Mouse (Mus musculus) CH12.LX (cell line): ENCODE results near the gene Slc45a1. TPM values are rescaled to one million over a fixed set of nuclear protein-coding genes. Genes with fewer than 3 reads are reported as not detected.

Experiments used
- DNase-seq: peaks from one replicate; pipeline ENCODE4 v3.0.0-alpha.2; 2013; ENCODE audit errors: extremely low read depth
- H3K27ac ChIP-seq: 2 replicates; pipeline ENCODE4 v1.5.1; 2012; ENCODE audit warnings: low read depth, mild to moderate bottlenecking, control low read depth, moderate library complexity; ENCODE audit not compliant: insufficient read depth
- H3K27me3 ChIP-seq: replicated peaks from 2 replicates; pipeline ENCODE3; 2012; ENCODE audit warnings: inconsistent platforms
- H3K36me3 ChIP-seq, 2 experiments: replicated peaks in 1 of 2; 2 replicates each; pipeline versions ENCODE3 to v1.6.1; 2012; ENCODE audit warnings: inconsistent platforms in 1 of 2, low read length in 1 of 2, mild to moderate bottlenecking in 1 of 2, mixed read lengths in 1 of 2, moderate library complexity in 1 of 2; ENCODE audit not compliant: control insufficient read depth in 1 of 2, insufficient read depth in 1 of 2
- H3K4me1 ChIP-seq, 2 experiments: 2 replicates each; pipeline ENCODE4 v1.6.1; 2012; ENCODE audit warnings: inconsistent platforms in 1 of 2, moderate library complexity in 1 of 2; ENCODE audit not compliant: insufficient read depth in 2 of 2, control insufficient read depth in 1 of 2
- H3K4me2 ChIP-seq: 2 replicates; pipeline ENCODE4 v1.6.1; 2012; ENCODE audit warnings: low read depth, mild to moderate bottlenecking, control low read depth; ENCODE audit not compliant: poor library complexity, insufficient read depth, severe bottlenecking
- H3K4me3 ChIP-seq, 3 experiments: fragments of 150-350 bp in 1 of 3; sonication (generic) in 1 of 3; replicated peaks in 1 of 3; 2 replicates each; pipeline versions ENCODE3 to v1.5.1; 2011 to 2012; ENCODE audit warnings: low read depth in 2 of 3, low read length in 2 of 3, mild to moderate bottlenecking in 2 of 3, moderate library complexity in 2 of 3, control low read depth in 1 of 3, improper control_type of control experiment in 1 of 3, inconsistent platforms in 1 of 3, mixed read lengths in 1 of 3; ENCODE audit not compliant: poor library complexity in 1 of 3
- H3K79me2 ChIP-seq: replicated peaks from 2 replicates; pipeline ENCODE4 v1.6.1; 2012; ENCODE audit warnings: mild to moderate bottlenecking, moderate library complexity; ENCODE audit not compliant: control insufficient read depth, poor library complexity, insufficient read depth, severe bottlenecking; ENCODE audit errors: extremely low read depth
- H3K9ac ChIP-seq: 2 replicates; pipeline ENCODE4 v1.6.1; 2012; ENCODE audit warnings: low read depth, mild to moderate bottlenecking, control low read depth, moderate library complexity; ENCODE audit not compliant: insufficient read depth
- H3K9me3 ChIP-seq: replicated peaks from 2 replicates; pipeline ENCODE3; 2012; ENCODE audit warnings: low read length, inconsistent platforms, mixed read lengths
- BHLHE40 ChIP-seq: IDR thresholded peaks from 2 replicates; pipeline ENCODE4 v1.6.1; 2011; ENCODE audit warnings: mild to moderate bottlenecking, low read depth, low read length, improper control_type of control experiment
- CHD1 ChIP-seq: IDR thresholded peaks from 2 replicates; pipeline ENCODE4 v1.6.1; 2012; ENCODE audit warnings: low read depth, low read length, improper control_type of control experiment, inconsistent platforms
- CHD2 ChIP-seq: IDR thresholded peaks from 2 replicates; pipeline ENCODE4 v1.6.1; 2011; ENCODE audit warnings: low read length, improper control_type of control experiment
- CTCF ChIP-seq, 2 experiments: IDR thresholded peaks in 1 of 2; conservative IDR thresholded peaks in 1 of 2; 2 replicates each; pipeline ENCODE4 v1.5.1; 2011 to 2012; ENCODE audit warnings: low read depth in 2 of 2, low read length in 2 of 2, improper control_type of control experiment in 1 of 2, inconsistent platforms in 1 of 2, mild to moderate bottlenecking in 1 of 2, moderate library complexity in 1 of 2
- E2F4 ChIP-seq: IDR thresholded peaks from 2 replicates; pipeline ENCODE4 v1.6.1; 2011; ENCODE audit warnings: low read depth, low read length, improper control_type of control experiment; ENCODE audit not compliant: insufficient replicate concordance
- ELF1 ChIP-seq: IDR thresholded peaks from 2 replicates; pipeline ENCODE4 v1.6.1; 2014; ENCODE audit warnings: low read depth, mild to moderate bottlenecking, inconsistent platforms, low read length, improper control_type of control experiment
- EP300 ChIP-seq: IDR thresholded peaks from 2 replicates; pipeline ENCODE4 v1.6.1; 2011; ENCODE audit warnings: low read length, improper control_type of control experiment
- ETS1 ChIP-seq: conservative IDR thresholded peaks from 2 replicates; pipeline ENCODE4 v1.6.1; 2012; ENCODE audit warnings: low read depth, mild to moderate bottlenecking, inconsistent platforms, low read length, improper control_type of control experiment, moderate library complexity
- GABPA ChIP-seq: IDR thresholded peaks from 2 replicates; pipeline ENCODE4 v1.6.1; 2012; ENCODE audit warnings: low read depth, low read length, improper control_type of control experiment, inconsistent platforms; ENCODE audit not compliant: insufficient replicate concordance
- HCFC1 ChIP-seq: IDR thresholded peaks from 2 replicates; pipeline ENCODE4 v1.6.1; 2012; ENCODE audit warnings: low read depth, mild to moderate bottlenecking, inconsistent platforms, low read length, improper control_type of control experiment
- IRF4 ChIP-seq: IDR thresholded peaks from 2 replicates; pipeline ENCODE4 v1.6.1; 2014; ENCODE audit warnings: low read depth, mild to moderate bottlenecking, inconsistent platforms, low read length, improper control_type of control experiment
- JUN ChIP-seq: IDR thresholded peaks from 2 replicates; pipeline ENCODE4 v1.6.1; 2011; ENCODE audit warnings: low read depth, mild to moderate bottlenecking, low read length, improper control_type of control experiment, moderate library complexity; ENCODE audit not compliant: insufficient read depth
- JUND ChIP-seq: conservative IDR thresholded peaks from 2 replicates; pipeline ENCODE4 v1.6.1; 2011; ENCODE audit warnings: low read depth, low read length, improper control_type of control experiment
- KAT2A ChIP-seq: IDR thresholded peaks from 2 replicates; pipeline ENCODE4 v1.6.1; 2012; ENCODE audit warnings: low read length, improper control_type of control experiment, inconsistent platforms; ENCODE audit not compliant: insufficient replicate concordance
- MAFK ChIP-seq: IDR thresholded peaks from 2 replicates; pipeline ENCODE4 v1.6.1; 2011; ENCODE audit warnings: low read length, improper control_type of control experiment; ENCODE audit not compliant: insufficient replicate concordance
- MAX ChIP-seq: IDR thresholded peaks from 2 replicates; pipeline ENCODE4 v1.6.1; 2011; ENCODE audit warnings: low read length, improper control_type of control experiment
- MAZ ChIP-seq: IDR thresholded peaks from 2 replicates; pipeline ENCODE4 v1.6.1; 2012; ENCODE audit warnings: low read depth, mild to moderate bottlenecking, inconsistent platforms, low read length, improper control_type of control experiment, moderate library complexity
- MEF2A ChIP-seq: IDR thresholded peaks from 2 replicates; pipeline ENCODE4 v1.6.1; 2014; ENCODE audit warnings: low read depth, mild to moderate bottlenecking, inconsistent platforms, low read length, improper control_type of control experiment, borderline replicate concordance
- MXI1 ChIP-seq: IDR thresholded peaks from 2 replicates; pipeline ENCODE4 v1.6.1; 2011; ENCODE audit warnings: mild to moderate bottlenecking, low read depth, low read length, improper control_type of control experiment
- MYC ChIP-seq: IDR thresholded peaks from 2 replicates; pipeline ENCODE4 v1.6.1; 2011; ENCODE audit warnings: low read depth, mild to moderate bottlenecking, improper control_type of control experiment, low read length
- NELFE ChIP-seq: IDR thresholded peaks from 2 replicates; pipeline ENCODE4 v1.6.1; 2011; ENCODE audit warnings: low read depth, low read length, improper control_type of control experiment
- NRF1 ChIP-seq: IDR thresholded peaks from 2 replicates; pipeline ENCODE4 v1.6.1; 2014; ENCODE audit warnings: low read depth, mild to moderate bottlenecking, inconsistent platforms, low read length, improper control_type of control experiment, moderate library complexity
- PAX5 ChIP-seq: IDR thresholded peaks from 2 replicates; pipeline ENCODE4 v1.6.1; 2012; ENCODE audit warnings: low read length, inconsistent platforms, mixed read lengths
- POLR2A ChIP-seq: IDR thresholded peaks from 2 replicates; pipeline ENCODE4 v1.6.1; 2011; ENCODE audit warnings: low read depth, mild to moderate bottlenecking, improper control_type of control experiment, low read length
- POLR2AphosphoS2 ChIP-seq: IDR thresholded peaks from 2 replicates; pipeline ENCODE4 v1.6.1; 2011; ENCODE audit warnings: low read depth, low read length, improper control_type of control experiment
- RAD21 ChIP-seq: IDR thresholded peaks from 2 replicates; pipeline ENCODE4 v1.6.1; 2011; ENCODE audit warnings: low read depth, mild to moderate bottlenecking, low read length, improper control_type of control experiment, moderate library complexity
- RCOR1 ChIP-seq: conservative IDR thresholded peaks from 2 replicates; pipeline ENCODE4 v1.6.1; 2012; ENCODE audit warnings: low read depth, mild to moderate bottlenecking, inconsistent platforms, low read length, improper control_type of control experiment
- SIN3A ChIP-seq: IDR thresholded peaks from 2 replicates; pipeline ENCODE4 v1.6.1; 2012; ENCODE audit warnings: low read length, improper control_type of control experiment, inconsistent platforms
- SMC3 ChIP-seq: IDR thresholded peaks from 2 replicates; pipeline ENCODE4 v1.6.1; 2011; ENCODE audit warnings: low read depth, low read length, improper control_type of control experiment
- TBP ChIP-seq: conservative IDR thresholded peaks from 2 replicates; pipeline ENCODE4 v1.6.1; 2011; ENCODE audit warnings: low read depth, low read length, improper control_type of control experiment
- TCF12 ChIP-seq: IDR thresholded peaks from 2 replicates; pipeline ENCODE4 v1.6.1; 2014; ENCODE audit warnings: low read depth, mild to moderate bottlenecking, inconsistent platforms, low read length, improper control_type of control experiment
- UBTF ChIP-seq: IDR thresholded peaks from 2 replicates; pipeline ENCODE4 v1.6.1; 2012; ENCODE audit warnings: low read depth, mild to moderate bottlenecking, inconsistent platforms, low read length, improper control_type of control experiment, moderate library complexity
- USF1 ChIP-seq: IDR thresholded peaks from 2 replicates; pipeline ENCODE4 v1.6.1; 2014; ENCODE audit warnings: low read depth, mild to moderate bottlenecking, inconsistent platforms, low read length, improper control_type of control experiment
- USF2 ChIP-seq: conservative IDR thresholded peaks from 2 replicates; pipeline ENCODE4 v1.6.1; 2011; ENCODE audit warnings: low read depth, low read length, improper control_type of control experiment
- ZC3H11A ChIP-seq: IDR thresholded peaks from 2 replicates; pipeline ENCODE4 v1.6.1; 2012; ENCODE audit warnings: low read depth, mild to moderate bottlenecking, inconsistent platforms, low read length, improper control_type of control experiment
- ZKSCAN1 ChIP-seq: IDR thresholded peaks from 2 replicates; pipeline ENCODE4 v1.6.1; 2012; ENCODE audit warnings: low read depth, inconsistent platforms, low read length, improper control_type of control experiment, borderline replicate concordance
- ZMIZ1 ChIP-seq: IDR thresholded peaks from 2 replicates; pipeline ENCODE4 v1.6.1; 2012; ENCODE audit warnings: low read depth, mild to moderate bottlenecking, inconsistent platforms, low read length, improper control_type of control experiment
- ZNF384 ChIP-seq: IDR thresholded peaks from 2 replicates; pipeline ENCODE4 v1.6.1; 2012; ENCODE audit warnings: low read depth, low read length, improper control_type of control experiment, inconsistent platforms
- dilution Hi-C: fragments of 300-500 bp; cut with MboI; formaldehyde crosslinking; loops from 2 replicates; pipeline ENCODE4 v1.14.3; 2020; ENCODE audit warnings: low sequenced_read_pairs; ENCODE audit not compliant: extremely low pct_unique_long_range_greater_than_20kb, extremely low pct_ligation_motif_present
- in situ Hi-C: fragments of 300-500 bp; cut with MboI; formaldehyde crosslinking; loops from 3 replicates; pipeline ENCODE4 v1.14.3; 2019; ENCODE audit warnings: low sequenced_read_pairs, low pct_ligation_motif_present, low pct_unique_long_range_greater_than_20kb, mixed read lengths
- polyA plus RNA-seq: library from polyadenylated mRNA; unstranded; fragments of >175 nt; gene quantifications from 2 replicates; pipeline ENCODE4 v1.2.1, GENCODE M21; 2012; ENCODE audit warnings: low read depth; ENCODE audit not compliant: insufficient read length
- total RNA-seq, 2 experiments: library from RNA; depleted of rRNA; stranded (reverse); fragments of 300-350 nt in 1 of 2; fragments of >200 nt in 1 of 2; gene quantifications; 2 replicates each; pipeline ENCODE4 v1.2.3; 2012 to 2014

Gene Slc45a1
- total and polyA plus RNA-seq, 3 experiments: not detected

- TF ChIP-seq ZC3H11A (peak; percentile 19; the same call in 1 of the 2 replicates), ZNF384 (no peak), USF1 (no peak), ZKSCAN1 (no peak), MAZ (no peak), CHD1 (no peak), SIN3A (no peak), RCOR1 (no peak), HCFC1 (no peak), JUN (no peak), ETS1 (no peak), BHLHE40 (no peak), MXI1 (no peak), MEF2A (no peak), KAT2A (no peak), MAX (no peak), E2F4 (no peak), MYC (no peak), MAFK (no peak), TBP (no peak), TCF12 (no peak), RAD21 (peak; percentile 77), GABPA (no peak), PAX5 (no peak), SMC3 (peak; percentile 86), USF2 (no peak), NRF1 (no peak), ZMIZ1 (peak; percentile 6; the same call in 1 of the 2 replicates), NELFE (no peak; the same call in 1 of the 2 replicates), POLR2A (no peak), CTCF (conservative IDR thresholded peaks at IDR 0.05 in 1 of 2, IDR thresholded peaks at IDR 0.05 in 1 of 2; ENCODE audit: low read depth in 2 of 2, low read length in 2 of 2) (peak; percentile 87 to 96), UBTF (no peak), IRF4 (peak; percentile 16; the same call in 1 of the 2 replicates), POLR2AphosphoS2 (no peak), CHD2 (no peak), EP300 (no peak), ELF1 (no peak), JUND (no peak)
- H3K4me1 ChIP-seq: peaks cover 0 to 11% of the 10 kb centered on the region in 2 experiments; a peak in 2 of 4 replicates
- H3K4me3 ChIP-seq: no peak overlapping the region
- no peak overlapping the region for H3K9ac ChIP-seq
- H3K27me3 ChIP-seq: no peaks in the 10 kb centered on the region
- peak; percentile 49 for DNase-seq
- no peak overlapping the region for H3K27ac ChIP-seq
- H3K4me2 ChIP-seq: no peak overlapping the region
- in situ Hi-C loops: loop anchor here (10.0 kb wide), 1 partner anchor 371 kb away; no protein-coding TSS in a partner anchor
- H3K36me3 ChIP-seq: peaks cover 5 to 19% of the 10 kb centered on the region in 2 experiments
- no peaks in the 10 kb centered on the region for H3K9me3 ChIP-seq
- H3K79me2 ChIP-seq: no peaks in the 10 kb centered on the region
- dilution Hi-C loops: no loop called here
Measured at GRCm38 (mm10) chr4:150625951-150626732, 25.8 kb downstream of the Slc45a1 start.
